Mouse (Mus musculus): ENCODE data around the gene Golga2.

GRCm38 (mm10) chr2:32349625-32350255 lies 62.6 kb downstream of the Golga2 start:
- TF ChIP-seq CTCF (IDR thresholded peaks at IDR 0.05; ENCODE audit: borderline replicate concordance, insufficient read depth, low read depth, low read length) (no peak), POLR2A (IDR thresholded peaks at IDR 0.05; ENCODE audit: borderline replicate concordance, insufficient read depth, low read length) (0 out of 2 replicates have a peak, but pooled peaks have one; percentile 18)
